Mouse (Mus musculus) E14TG2a.4 (cell line): ENCODE measurements around the gene Dph7.

Experiments used
- CTCF ChIP-seq: conservative IDR thresholded peaks from 2 replicates; pipeline ENCODE4 v1.5.1; 2014; ENCODE audit warnings: low read length
- NANOG ChIP-seq: IDR thresholded peaks from 2 replicates; pipeline ENCODE4 v1.6.1; 2014; ENCODE audit warnings: borderline replicate concordance, low read length, mixed read lengths
- POU5F1 ChIP-seq: IDR thresholded peaks from 2 replicates; pipeline ENCODE4 v1.6.1; 2014; ENCODE audit warnings: low read length, borderline replicate concordance

GRCm38 (mm10) chr2:24925284-24925683 is 36.9 kb upstream of the Dph7 start:
- TF ChIP-seq CTCF (no peak), POU5F1 (no peak), NANOG (no peak)
